Mouse (Mus musculus): ENCODE measurements at regions not wholly inside any gene's neighbourhood (a gene's known extent, or its start where the extent isn't known, plus 50 kb on each side); places are given as distances from the start of the nearest gene placed in this dataset.

DNA sequence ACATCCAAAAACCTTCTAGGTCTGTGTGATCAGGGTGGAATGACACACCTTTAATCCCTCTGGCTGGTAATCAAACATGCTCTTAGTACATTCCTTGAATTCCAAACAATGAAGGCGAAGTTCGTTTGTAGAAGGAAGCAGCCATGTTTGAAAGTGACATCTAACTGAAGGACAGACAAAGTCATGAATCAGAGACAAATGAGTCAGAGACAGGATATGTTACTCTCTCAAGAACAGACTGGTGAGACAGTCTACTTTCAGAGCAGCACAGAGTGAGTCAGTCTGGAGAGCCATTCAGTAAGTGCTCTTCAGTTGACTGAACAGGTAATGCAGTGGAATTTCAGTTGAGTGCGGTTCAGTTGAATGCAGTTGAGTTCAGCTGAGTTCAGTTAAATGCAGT lies 150.4 kb downstream of the Cpe start:
- no peak for DNase-seq (ENCODE audit: low read depth)

- DNase-seq (ENCODE audit: low read depth), result no peak
Observed at GRCm38 (mm10) chr8:64539846-64540472, 152.9 kb downstream of the Cpe start.

- no peak for DNase-seq (ENCODE audit: low read depth)
Observed at GRCm38 (mm10) chr8:64531780-64532179, 161.1 kb downstream of the Cpe start.

GRCm38 (mm10) chr8:64522441-64523102 lies 170.3 kb downstream of the Cpe start:
- DNase-seq (ENCODE audit: low read depth), result no peak

DNA sequence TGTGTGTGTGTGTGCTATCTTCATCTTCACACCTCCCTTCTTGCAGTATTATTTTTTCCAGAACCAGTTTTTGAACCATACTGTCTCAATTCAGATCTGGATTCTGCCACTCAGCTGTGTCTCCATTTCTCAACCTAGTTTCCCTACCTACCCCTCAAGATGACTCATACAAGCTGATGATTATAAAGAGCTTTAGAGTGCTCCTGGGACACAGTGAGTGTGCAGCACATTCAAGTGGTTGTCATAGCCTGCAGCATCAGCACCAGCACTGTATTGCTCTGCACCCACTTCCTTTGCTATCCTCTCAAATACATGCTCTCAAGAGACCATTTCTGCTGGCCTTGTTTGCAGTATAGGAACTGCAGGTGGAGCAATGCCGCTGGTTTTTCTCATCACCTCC lies 173.2 kb downstream of the Cpe start:
- no peak for DNase-seq (ENCODE audit: low read depth)

GRCm38 (mm10) chr8:64515923-64516322 lies 176.9 kb downstream of the Cpe start:
- DNase-seq (ENCODE audit: low read depth), result no peak

GRCm38 (mm10) chr8:64497281-64498060 lies 195.4 kb downstream of the Cpe start:
- DNase-seq (ENCODE audit: low read depth), result no peak

DNA sequence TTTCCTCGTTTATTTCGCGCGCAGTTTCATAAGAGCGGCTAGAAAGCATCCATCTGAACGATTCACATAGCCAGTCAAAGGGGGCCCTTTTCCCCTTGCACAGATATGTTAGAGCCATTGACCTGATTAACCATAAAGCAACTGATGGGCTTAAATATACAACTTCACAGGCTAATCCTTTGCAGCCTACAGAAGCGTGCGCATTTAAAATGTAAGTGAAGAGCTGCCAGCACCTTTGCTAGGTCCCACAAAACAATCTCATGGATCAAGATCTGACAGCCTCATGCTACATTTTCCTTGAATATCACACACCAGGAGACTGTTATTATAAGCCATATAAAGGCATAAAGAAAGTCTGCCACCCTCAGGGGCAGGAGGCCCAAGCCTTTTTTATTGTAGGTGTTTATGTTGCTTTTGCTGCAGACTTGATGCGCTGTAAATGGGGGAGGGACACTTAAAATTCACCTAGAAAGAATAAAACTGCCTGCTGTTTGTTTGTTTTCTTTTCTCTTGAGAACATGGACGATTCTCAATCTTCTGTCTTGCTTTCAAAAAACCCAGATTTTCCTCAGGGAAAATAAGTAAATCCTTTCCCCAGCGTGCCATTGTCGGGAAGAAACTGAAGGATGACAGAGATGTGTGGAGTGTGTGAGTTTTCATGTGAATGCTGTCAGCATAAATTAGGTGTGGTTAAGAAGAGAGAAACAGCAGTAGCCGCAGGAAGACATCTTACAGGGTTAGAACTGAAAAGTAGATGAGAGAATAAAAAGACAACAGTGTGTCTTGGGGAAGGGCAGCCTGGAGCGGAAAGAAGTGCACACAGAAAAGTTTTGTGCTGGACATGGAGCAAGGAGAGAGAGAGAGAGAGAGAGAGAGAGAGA lies 196.3 kb downstream of the Cpe start:
- no peak for DNase-seq (ENCODE audit: low read depth)

GRCm38 (mm10) chr8:64491561-64491960 lies 201.3 kb downstream of the Cpe start:
- DNase-seq (ENCODE audit: low read depth), result no peak

DNA sequence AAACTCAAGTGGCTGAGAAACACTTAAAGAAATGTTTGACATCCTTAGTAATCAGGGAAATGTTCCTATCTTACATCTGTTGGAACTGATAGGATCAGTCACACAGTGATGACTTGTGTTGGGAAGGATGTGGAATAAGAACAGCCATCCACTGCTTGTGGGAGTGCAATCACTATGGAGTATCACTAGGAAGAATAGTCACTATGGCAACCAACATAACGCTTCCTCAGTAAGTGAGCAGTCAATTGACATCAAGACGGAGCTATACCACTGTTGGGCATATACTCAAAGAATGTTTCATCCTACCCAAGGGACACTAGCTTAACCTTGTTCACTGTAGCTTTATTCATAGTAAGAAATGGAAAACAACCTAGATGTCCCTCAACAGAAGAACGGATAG lies 204.8 kb downstream of the Cpe start:
- DNase-seq (ENCODE audit: low read depth), result no peak

- DNase-seq (ENCODE audit: low read depth), result no peak
Observed at GRCm38 (mm10) chr8:64473276-64473675, 219.6 kb downstream of the Cpe start.

DNA sequence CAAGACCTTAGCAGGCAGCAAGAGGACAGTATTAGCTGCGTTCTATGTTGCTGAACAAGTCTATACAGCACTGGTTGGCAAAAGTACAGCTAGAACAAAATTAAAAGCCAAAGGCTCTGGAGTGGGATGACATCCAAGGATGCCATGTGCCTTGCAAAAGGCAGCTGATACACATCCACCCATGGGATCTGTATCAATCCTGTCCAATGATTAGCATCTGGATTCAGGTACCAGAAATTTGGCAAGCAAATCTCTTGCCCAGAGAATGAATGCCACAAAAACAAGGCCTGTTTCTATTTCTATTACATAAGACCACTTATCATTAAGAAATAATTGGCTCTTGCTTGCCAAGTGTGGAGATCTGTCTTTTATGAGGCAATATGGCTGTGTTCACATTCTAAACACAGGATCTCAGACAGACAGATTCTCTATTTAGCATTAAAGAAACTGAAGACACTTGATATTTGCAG lies 220.0 kb downstream of the Cpe start:
- DNase-seq (ENCODE audit: low read depth), result no peak

DNA sequence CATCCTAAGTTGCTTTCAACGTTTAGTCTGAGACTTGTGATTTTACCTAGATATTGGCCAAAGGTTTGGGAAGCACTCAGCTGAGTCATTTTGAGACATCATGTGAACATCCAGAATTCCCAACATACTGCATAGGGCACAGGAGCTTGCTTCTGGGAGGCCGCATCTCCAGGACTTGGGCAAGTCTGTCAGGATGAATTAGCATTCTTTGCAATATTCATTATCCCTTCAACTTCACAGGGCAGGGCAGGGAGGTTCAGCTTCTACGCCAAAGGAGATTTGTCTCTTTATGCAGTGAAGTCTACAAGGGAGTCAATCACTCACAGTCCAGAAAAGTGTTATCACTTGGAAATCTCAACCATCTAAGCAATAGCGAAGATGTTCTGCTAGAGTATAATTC lies 231.7 kb downstream of the Cpe start:
- no peak for DNase-seq (ENCODE audit: low read depth)

DNA sequence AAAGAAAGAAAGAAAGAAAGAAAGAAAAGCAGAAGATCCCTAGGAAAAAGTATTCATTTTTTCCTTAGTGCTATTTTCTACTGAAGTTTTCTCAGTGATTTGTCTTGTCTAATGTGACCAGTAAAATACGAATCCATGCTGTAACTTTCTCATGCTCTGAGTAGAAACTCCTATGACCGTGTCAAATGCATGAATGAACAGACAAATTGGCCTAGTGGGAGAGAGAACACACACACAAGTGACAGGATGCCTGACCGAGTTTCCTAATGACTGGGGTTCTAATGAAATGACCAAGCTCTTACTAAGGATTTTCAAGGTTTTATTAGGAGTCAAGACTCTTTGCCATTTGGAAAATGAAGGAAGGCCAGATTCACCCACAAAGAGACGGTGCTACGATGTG lies 235.9 kb downstream of the Cpe start:
- no peak for DNase-seq (ENCODE audit: low read depth)

GRCm38 (mm10) chr8:64454736-64455135 lies 238.1 kb downstream of the Cpe start:
- no peak for DNase-seq (ENCODE audit: low read depth)

GRCm38 (mm10) chr8:64445366-64445765 lies 239.3 kb upstream of the Tll1 start:
- DNase-seq (ENCODE audit: low read depth), result no peak

GRCm38 (mm10) chr8:64444429-64444828 lies 238.4 kb upstream of the Tll1 start:
- DNase-seq (ENCODE audit: low read depth), result no peak

DNA sequence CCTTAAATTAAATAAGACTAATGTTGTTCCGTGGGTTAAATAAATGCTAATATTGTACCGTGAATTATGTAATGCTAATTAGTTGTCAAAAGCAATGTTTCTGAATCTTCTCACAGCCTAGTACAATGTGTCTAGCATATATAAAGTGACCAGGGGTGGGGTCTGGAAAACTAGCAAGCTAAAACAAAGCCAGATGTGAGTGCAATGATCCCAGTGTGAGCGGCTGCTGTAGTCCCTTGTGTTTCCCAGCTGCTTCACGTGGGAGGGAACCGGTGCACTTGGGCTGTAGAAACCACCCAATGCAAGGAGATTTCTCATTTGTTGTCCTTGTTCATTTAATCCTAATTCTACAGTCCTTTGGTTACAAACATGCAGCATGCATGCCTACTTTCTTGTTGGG lies 232.4 kb upstream of the Tll1 start:
- no peak for DNase-seq (ENCODE audit: low read depth)

GRCm38 (mm10) chr8:64434648-64435047 lies 228.6 kb upstream of the Tll1 start:
- no peak for DNase-seq (ENCODE audit: low read depth)

DNA sequence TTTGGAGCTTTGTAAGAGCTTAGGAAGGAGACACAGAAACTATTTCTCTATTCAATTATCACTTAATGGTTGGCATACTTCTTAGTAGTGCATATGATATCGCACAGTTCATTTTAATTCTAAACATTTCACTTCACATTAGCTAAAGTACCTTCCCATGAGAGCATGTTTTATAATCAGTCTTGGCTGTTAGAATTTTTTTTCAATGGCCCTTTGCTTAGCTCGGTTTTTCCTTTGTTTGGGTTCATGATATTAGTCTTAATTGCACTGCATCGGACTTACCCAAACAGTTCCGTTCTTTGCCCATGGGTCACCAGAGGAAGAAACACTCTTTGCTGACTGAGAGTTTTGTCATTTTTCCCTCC lies 216.8 kb upstream of the Tll1 start:
- no peak for DNase-seq (ENCODE audit: low read depth)

- DNase-seq (ENCODE audit: low read depth), result no peak
Observed at GRCm38 (mm10) chr8:64422200-64422849, 216.3 kb upstream of the Tll1 start.

All from c-Kit-positive CD71-negative TER-119-negative erythroid progenitor cells, embryonic 14.5 days (primary cell).